Mouse (Mus musculus) heart, adult 18-20 months (tissue): ENCODE measurements around the gene Tsn. TPM values are rescaled to one million over a fixed set of nuclear protein-coding genes. Genes with fewer than 3 reads are reported as not detected.
A peak's percentile ranks its signal among the peaks of the same experiment; 100 is the strongest.

Source experiments
- DNase-seq, 2 experiments: peaks; one replicate each; pipeline ENCODE4 v3.0.0; 2021 to 2022; ENCODE audit warnings: mixed read lengths in 1 of 2
- long read RNA-seq, 2 experiments: library from polyadenylated mRNA; stranded (forward); transcript quantifications; one replicate each; pipeline ENCODE4 v2.0.0; 2021
- total RNA-seq, 2 experiments: library from RNA; stranded (reverse); gene quantifications; 2 replicates each; pipeline ENCODE4 v1.2.3; 2021

Gene Tsn
- total RNA-seq = 10 to 100 TPM; 70.0 to 79.9 TPM
- long read RNA-seq, experiment 1, full-length matches to known transcripts = 50 of 60 reads
- long read RNA-seq, experiment 1, partial matches to known transcripts = 0 of 60 reads
- long read RNA-seq, experiment 1, other reads (novel, unspliced or antisense) = 10 of 60 reads
- long read RNA-seq, experiment 2, full-length matches to known transcripts = 16 of 19 reads
- long read RNA-seq, experiment 2, partial matches to known transcripts = 0 of 19 reads
- long read RNA-seq, experiment 2, other reads (novel, unspliced or antisense) = 3 of 19 reads

- DNase-seq = no peak
These were observed at the start of gene Tsn for GRCm38 (mm10) chr1:118311622-118312326. TSS of gene Tsn (minus strand) at chr1:118311739.

DNA sequence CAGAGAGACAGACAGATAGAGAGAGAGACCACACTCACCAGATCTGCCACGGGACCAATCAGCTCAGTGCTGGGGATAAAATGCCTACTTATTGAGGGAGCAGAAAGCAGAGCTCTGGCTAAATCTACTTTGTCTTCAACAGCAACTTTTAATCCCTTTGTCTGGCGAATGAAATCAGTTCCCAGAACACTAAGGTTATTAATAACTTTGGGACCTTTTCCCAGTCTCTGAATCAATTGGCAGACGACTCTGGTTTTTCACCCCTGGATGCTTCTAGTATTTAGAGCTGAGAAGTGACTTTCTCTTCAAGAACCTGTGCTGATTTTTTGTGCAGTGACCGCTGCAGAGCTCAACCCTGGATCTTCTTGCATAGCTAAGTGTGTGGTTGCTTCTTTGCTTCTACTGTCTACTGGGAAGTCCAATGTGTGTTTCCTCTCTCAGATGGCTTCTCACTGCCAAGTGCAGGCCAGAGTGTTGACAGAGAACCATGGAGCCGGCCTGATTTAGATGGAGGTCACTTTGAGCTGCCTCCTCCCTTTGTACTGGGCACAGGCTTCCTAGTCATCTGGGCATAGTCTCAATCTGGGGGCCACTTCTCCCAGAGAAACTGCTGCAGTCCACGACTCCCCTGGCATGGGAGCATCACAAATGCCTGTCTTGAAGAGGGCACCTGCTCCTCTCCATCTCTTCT, 47.7 kb upstream of the Tsn start:
- DNase-seq = peak; percentile 66 to 80

GRCm38 (mm10) chr1:118349922-118350321, 38.4 kb upstream of the Tsn start:
- DNase-seq = no peak

GRCm38 (mm10) chr1:118343649-118344435, 32.3 kb upstream of the Tsn start:
- DNase-seq = no peak

DNA sequence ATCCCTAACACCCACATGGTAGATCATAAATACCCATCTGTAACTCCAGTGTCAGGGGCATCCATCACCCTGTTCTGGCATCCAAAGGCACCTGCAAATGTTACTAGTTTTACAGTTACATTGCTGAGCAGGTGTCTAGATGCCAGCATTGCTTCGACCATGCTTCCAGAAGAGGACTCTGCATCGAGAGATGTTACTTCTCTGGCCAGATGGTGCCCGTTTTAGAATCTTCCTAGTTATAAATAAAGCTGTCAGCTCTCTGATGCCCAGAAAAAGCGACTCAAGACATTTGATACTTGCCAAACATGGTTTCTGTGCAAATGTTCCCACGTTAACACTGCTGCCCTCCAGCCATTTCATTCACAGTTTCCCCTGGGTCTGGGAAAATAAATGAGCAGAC, 26.4 kb upstream of the Tsn start:
- no peak for DNase-seq

GRCm38 (mm10) chr1:118335847-118336246, 24.3 kb upstream of the Tsn start:
- no peak for DNase-seq

- no peak for DNase-seq
These were observed 23.5 kb upstream of the Tsn start for GRCm38 (mm10) chr1:118334749-118335713.

DNA sequence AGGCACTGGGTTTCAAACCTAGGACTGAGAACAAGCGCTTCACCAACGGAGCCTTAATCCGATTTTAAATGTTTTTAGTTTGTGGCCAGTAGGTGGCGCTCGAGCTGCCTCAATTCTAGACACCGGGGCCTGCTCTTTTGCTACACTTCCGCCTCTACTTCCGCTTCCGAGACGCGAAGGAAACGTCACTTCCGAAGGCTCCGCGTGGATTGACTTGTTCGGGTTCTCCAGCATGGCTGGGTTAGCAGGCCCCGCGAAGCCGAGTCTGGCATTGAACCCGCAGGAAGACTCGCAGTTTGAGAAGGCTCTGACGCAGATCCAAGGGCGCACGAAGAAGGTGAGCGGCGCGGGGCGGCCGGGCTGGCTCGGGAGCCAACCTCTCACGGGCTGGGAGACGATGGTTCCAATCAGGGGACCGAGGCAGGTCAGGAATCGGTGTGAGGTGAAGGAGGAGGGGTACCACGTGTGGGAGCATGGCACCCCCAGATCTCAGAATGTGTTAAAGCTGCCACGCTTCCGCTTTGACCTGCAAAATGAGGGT, 10.2 kb upstream of the Tsn start, which contains the start of gene Nifk:
Gene Nifk, plus strand, starts transcription at position 179 of the 541 bp plus-strand sequence.
- peak; percentile 95 for DNase-seq

- peak in 1 of 2 experiments; percentile 38 for DNase-seq
These were observed 9.2 kb upstream of the Tsn start for GRCm38 (mm10) chr1:118320696-118321095.

DNA sequence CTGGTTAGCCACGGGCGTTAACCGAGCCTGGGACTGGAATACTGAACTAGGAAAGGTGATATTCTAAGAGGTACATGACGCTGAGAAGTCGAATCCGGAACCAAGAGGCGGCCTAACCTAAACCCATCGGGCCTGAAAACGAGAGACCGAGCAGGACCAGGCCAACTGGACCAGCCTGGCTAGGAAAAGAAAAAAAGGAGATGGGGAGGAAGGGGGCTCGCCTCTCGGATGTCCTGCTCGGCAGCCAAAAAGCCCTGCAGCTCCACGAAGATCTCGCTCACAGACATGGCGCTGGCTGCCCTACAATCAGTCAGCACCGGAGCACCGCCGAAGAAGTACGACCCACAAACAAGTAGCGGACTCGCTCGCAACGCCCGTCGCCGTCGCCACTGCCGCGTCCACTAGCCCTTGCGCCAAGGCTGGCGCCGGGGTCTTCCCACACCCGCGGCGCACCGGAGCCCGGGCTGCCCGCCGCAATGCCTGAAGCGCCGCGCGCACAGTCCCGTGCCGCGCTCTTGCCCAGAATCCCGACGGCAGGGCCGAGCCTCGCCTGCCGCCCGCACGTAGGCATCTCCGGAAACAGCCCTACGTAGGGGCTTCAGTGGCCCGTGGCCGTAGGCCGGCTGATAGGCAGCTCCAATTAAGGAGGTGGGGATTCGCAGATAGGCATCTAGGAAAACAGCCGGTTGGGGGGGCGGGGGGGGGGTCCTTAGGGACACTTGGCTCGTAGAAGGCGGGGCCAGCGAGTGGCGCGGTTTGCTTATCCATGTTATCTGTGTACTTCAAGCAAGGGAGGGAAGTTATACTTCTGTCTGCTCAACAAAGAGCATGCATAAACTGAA, 538 bp downstream of the Tsn start:
- DNase-seq = peak; percentile 91 to 92

DNA sequence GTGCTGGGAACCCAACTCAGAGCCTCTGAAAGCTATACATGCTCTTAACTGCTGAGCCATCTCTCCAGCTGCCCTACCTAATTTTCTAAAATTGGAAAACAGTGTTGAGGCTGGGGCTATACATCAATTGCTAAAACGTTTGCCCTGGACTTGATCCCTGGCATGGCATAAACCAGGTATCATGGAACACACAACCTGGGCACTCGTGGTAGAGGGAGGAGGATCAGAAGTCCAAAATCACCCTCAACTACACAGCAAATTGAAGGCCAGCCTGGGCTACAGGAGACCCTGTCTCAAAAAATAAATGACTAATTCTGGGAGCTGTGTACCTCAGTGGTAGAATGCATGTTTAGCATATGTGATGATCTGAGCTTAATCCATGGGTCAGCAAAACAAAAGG, 13.8 kb downstream of the Tsn start:
- DNase-seq = no peak

DNA sequence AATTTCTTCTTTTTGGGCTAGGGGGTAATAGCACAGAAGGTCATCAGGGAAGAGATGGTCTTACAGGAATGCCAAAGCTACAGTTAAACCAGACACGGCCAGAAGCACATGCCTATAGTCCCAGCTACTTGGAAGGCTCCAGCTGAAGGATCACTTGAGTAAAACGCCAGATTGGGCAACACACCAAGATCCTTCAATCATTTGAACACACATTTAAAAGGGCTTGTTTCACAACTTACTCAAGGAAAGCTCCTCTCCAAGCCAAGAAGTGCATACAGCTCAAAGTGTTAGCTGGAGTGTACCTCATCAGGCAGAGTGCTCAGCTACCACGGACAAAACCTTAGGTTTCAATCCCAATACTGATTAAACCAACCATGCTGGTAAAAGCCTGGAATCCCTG, 14.9 kb downstream of the Tsn start:
- DNase-seq = no peak

- no peak for DNase-seq
These were observed 16.7 kb downstream of the Tsn start for GRCm38 (mm10) chr1:118294826-118295225.

DNA sequence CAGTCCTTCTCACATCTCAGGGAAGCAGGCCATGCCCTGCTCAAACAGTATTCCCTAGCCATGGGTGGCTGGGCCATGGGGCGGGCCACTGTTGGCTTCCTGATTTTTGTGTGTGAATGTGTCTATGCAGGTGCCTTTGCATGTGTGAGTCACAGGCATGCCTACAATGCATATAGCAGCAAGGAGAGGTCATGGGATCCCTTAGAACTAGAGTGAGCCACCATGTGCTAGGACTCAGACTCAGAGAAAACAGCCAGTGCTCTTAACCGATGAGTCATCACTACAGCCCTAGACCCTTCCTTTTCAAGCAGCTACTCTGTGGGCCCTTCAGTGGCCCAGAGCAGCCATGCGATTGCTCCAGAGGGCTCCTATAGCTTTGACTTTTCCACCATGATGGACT, 17.3 kb downstream of the Tsn start:
- DNase-seq = no peak

- DNase-seq = no peak
These were observed 19.2 kb downstream of the Tsn start for GRCm38 (mm10) chr1:118292291-118292690.

- peak in 1 of 2 experiments; percentile 4 for DNase-seq
These were observed 36.4 kb downstream of the Tsn start for GRCm38 (mm10) chr1:118275139-118275538.

DNA sequence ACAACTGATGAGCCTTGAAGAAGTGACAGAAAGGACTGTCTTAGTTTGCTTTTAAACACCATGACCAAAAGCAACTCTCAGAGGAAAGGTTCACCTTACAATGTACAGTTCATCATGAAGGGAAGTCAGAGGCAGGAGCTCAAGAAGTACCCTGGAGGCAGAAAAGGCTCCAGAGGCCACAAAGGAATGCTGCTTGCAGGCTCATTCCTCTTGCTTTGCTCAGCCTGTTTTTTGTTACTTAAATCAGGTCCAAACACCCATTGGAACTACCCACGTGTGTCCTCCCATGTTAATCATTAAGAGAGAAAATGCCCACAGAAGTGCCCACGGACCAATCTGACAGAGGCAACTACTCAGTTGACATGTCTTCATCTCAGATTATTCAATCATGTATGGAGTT, 59.6 kb downstream of the Tsn start:
- DNase-seq = no peak
